ENCODE assay signal across 19 mouse cellular contexts in genomic region chr6:134976628-134977027, GRCm38 (mm10). TPM values are rescaled to one million over a fixed set of nuclear protein-coding genes. Genes with fewer than 3 reads are reported as not detected.
A peak's percentile ranks its signal among the peaks of the same experiment; 100 is the strongest.
DNase-seq lines count a peak whose midpoint lies in the region; ATAC-seq lines count a peak whose summit lies in the region.
"Had no signal": no experiment of that assay in that cellular context is flagged by ENCODE, and none has a peak within 500 bp of the region (broad histone marks: within the 10 kb centered on the region; RNA-seq: fewer than 3 reads in every experiment).

No protein-coding gene starts in this region.

- peaks cover 7% of the 10 kb centered on the region for H3K4me1 ChIP-seq in forebrain, embryonic 13.5 days
- peaks cover 3% of the 10 kb centered on the region; the same call in 1 of the 2 replicates for H3K4me1 ChIP-seq in forebrain, embryonic 11.5 days (replicated peaks; ENCODE audit: control insufficient read depth, insufficient read depth, low read length)
- H3K4me1 ChIP-seq in midbrain, embryonic 13.5 days (replicated peaks): peaks cover 18% of the 10 kb centered on the region
- peaks cover 7% of the 10 kb centered on the region; the same call in 1 of the 2 replicates for H3K4me1 ChIP-seq in midbrain, embryonic 15.5 days
- peaks cover 19% of the 10 kb centered on the region for H3K4me1 ChIP-seq in limb, embryonic 10.5 days

- H3K9ac ChIP-seq in forebrain, embryonic 13.5 days: no peak overlapping the region
- H3K9ac ChIP-seq in forebrain, embryonic 11.5 days (ENCODE audit: low read length): no peak overlapping the region
- no peak overlapping the region for H3K9ac ChIP-seq in midbrain, embryonic 13.5 days (replicated peaks)
- no peak overlapping the region for H3K9ac ChIP-seq in midbrain, embryonic 15.5 days
- H3K9ac ChIP-seq: heart, embryonic 13.5 days; liver, postnatal 0 days had no signal

- H3K9me3 ChIP-seq in forebrain, embryonic 13.5 days (replicated peaks): no peaks in the 10 kb centered on the region
- H3K9me3 ChIP-seq in forebrain, embryonic 11.5 days (ENCODE audit: control insufficient read depth, low read length): no peaks in the 10 kb centered on the region
- no peaks in the 10 kb centered on the region for H3K9me3 ChIP-seq in midbrain, embryonic 13.5 days
- no peaks in the 10 kb centered on the region for H3K9me3 ChIP-seq in midbrain, embryonic 15.5 days
- no peaks in the 10 kb centered on the region for H3K9me3 ChIP-seq in limb, embryonic 10.5 days (replicated peaks)
- H3K9me3 ChIP-seq: heart, embryonic 13.5 days had no signal

- no peak for DNase-seq in forebrain, embryonic 11.5 days (ENCODE audit: low spot score)
- DNase-seq in heart, postnatal 4 days: peak; percentile 21
- DNase-seq in limb, embryonic 10.5 days (ENCODE audit: low spot score): no peak
- no peak for DNase-seq in layer of hippocampus, postnatal 10 days (ENCODE audit: low spot score in 2 of 2)
- DNase-seq: cerebellum, adult 9-11 months; gastrocnemius, postnatal 10 days; kidney, adult 2 months; kidney, postnatal 10 days; left cerebral cortex, postnatal 4 days; liver, postnatal 0 days; midbrain, embryonic 14.5 days; thymus, postnatal 14 days had no signal

- H3K36me3 ChIP-seq in forebrain, embryonic 13.5 days (ENCODE audit: poor library complexity, severe bottlenecking): no peaks in the 10 kb centered on the region
- H3K36me3 ChIP-seq in forebrain, embryonic 11.5 days (ENCODE audit: control insufficient read depth, insufficient read depth, low read length): no peaks in the 10 kb centered on the region
- H3K36me3 ChIP-seq in midbrain, embryonic 13.5 days: no peaks in the 10 kb centered on the region
- H3K36me3 ChIP-seq in midbrain, embryonic 15.5 days (replicated peaks): no peaks in the 10 kb centered on the region
- H3K36me3 ChIP-seq in limb, embryonic 10.5 days: no peaks in the 10 kb centered on the region
- H3K36me3 ChIP-seq: heart, embryonic 13.5 days had no signal

- H3K4me2 ChIP-seq in forebrain, embryonic 13.5 days: no peak overlapping the region
- no peak overlapping the region for H3K4me2 ChIP-seq in forebrain, embryonic 11.5 days (ENCODE audit: low read depth, low read length, severe bottlenecking)
- no peak overlapping the region for H3K4me2 ChIP-seq in midbrain, embryonic 13.5 days (replicated peaks)
- H3K4me2 ChIP-seq in midbrain, embryonic 15.5 days: no peak overlapping the region
- H3K4me2 ChIP-seq: heart, embryonic 13.5 days had no signal

- H3K27ac ChIP-seq in forebrain, embryonic 13.5 days: 0 out of 2 replicates have a peak overlapping the region, but pooled peaks have one; percentile 4
- H3K27ac ChIP-seq in forebrain, embryonic 11.5 days (ENCODE audit: low read depth, low read length): no peak overlapping the region
- H3K27ac ChIP-seq in midbrain, embryonic 13.5 days: no peak overlapping the region
- H3K27ac ChIP-seq in midbrain, embryonic 15.5 days: no peak overlapping the region
- no peak overlapping the region for H3K27ac ChIP-seq in limb, embryonic 10.5 days
- H3K27ac ChIP-seq: heart, embryonic 13.5 days; layer of hippocampus, adult 2 months had no signal

- H3K4me3 ChIP-seq in forebrain, embryonic 13.5 days: no peak overlapping the region
- H3K4me3 ChIP-seq in forebrain, embryonic 11.5 days (ENCODE audit: low read depth, low read length): no peak overlapping the region
- no peak overlapping the region for H3K4me3 ChIP-seq in midbrain, embryonic 13.5 days (replicated peaks)
- no peak overlapping the region for H3K4me3 ChIP-seq in midbrain, embryonic 15.5 days
- no peak overlapping the region for H3K4me3 ChIP-seq in limb, embryonic 10.5 days
- H3K4me3 ChIP-seq: heart, embryonic 13.5 days; layer of hippocampus, adult 2 months; myocyte had no signal

- peak; percentile 75 for ATAC-seq in forebrain, embryonic 13.5 days
- no peak for ATAC-seq in forebrain, embryonic 11.5 days (replicated peaks; ENCODE audit: low FRiP score)
- ATAC-seq in midbrain, embryonic 13.5 days: peak; percentile 19; the same call in 1 of the 2 replicates
- ATAC-seq in midbrain, embryonic 15.5 days (replicated peaks): no peak
- ATAC-seq: CD4-positive, CD25-positive, alpha-beta regulatory T cell, adult 4 months; liver, postnatal 0 days had no signal

- WGBS in forebrain, embryonic 13.5 days: 36% methylated on average over 6 of the region's 6 CpGs
- 69% methylated on average over 6 of the region's 6 CpGs for WGBS in forebrain, embryonic 11.5 days
- WGBS in midbrain, embryonic 13.5 days: 64% methylated on average over 6 of the region's 6 CpGs
- WGBS in midbrain, embryonic 15.5 days: 45% methylated on average over 6 of the region's 6 CpGs
- WGBS in limb, embryonic 10.5 days: 66% methylated on average over 6 of the region's 6 CpGs

- H3K27me3 ChIP-seq in forebrain, embryonic 13.5 days: no peaks in the 10 kb centered on the region
- no peaks in the 10 kb centered on the region; the same call in 1 of the 2 replicates for H3K27me3 ChIP-seq in forebrain, embryonic 11.5 days (ENCODE audit: control insufficient read depth, insufficient read depth, low read length)
- H3K27me3 ChIP-seq in midbrain, embryonic 13.5 days: no peaks in the 10 kb centered on the region
- no peaks in the 10 kb centered on the region for H3K27me3 ChIP-seq in midbrain, embryonic 15.5 days (replicated peaks)
- no peaks in the 10 kb centered on the region for H3K27me3 ChIP-seq in limb, embryonic 10.5 days (ENCODE audit: low read depth, poor library complexity, severe bottlenecking)
- H3K27me3 ChIP-seq: heart, embryonic 13.5 days had no signal

RNA-seq across cellular contexts. Expression of gene Apold1, which starts 4.9 kb away (rescaled TPM):
- 3.5 and 3.6 TPM in 2 replicates for polyA plus RNA-seq in forebrain, embryonic 13.5 days (2015; fragmentation: Nextera tagmentation; extraction: Ambion mirVana)
- 3.0 and 3.1 TPM in 2 replicates for polyA plus RNA-seq in forebrain, embryonic 11.5 days (2014; fragmentation: Nextera tagmentation; extraction: Ambion mirVana)
- 3.0 and 3.7 TPM in 2 replicates for polyA plus RNA-seq in midbrain, embryonic 13.5 days (2015; fragmentation: Nextera tagmentation; extraction: Ambion mirVana)
- polyA plus RNA-seq in midbrain, embryonic 15.5 days (2015; fragmentation: Nextera tagmentation; extraction: Ambion mirVana): 3.9 and 4.4 TPM in 2 replicates
- total RNA-seq in heart, postnatal 4 days (2021): 10 to 100 TPM; 29.5 to 36.8 TPM
- polyA plus RNA-seq in limb, embryonic 10.5 days (2016; fragmentation: Nextera tagmentation; extraction: Ambion mirVana): 2.4 and 3.1 TPM in 2 replicates
- 1 to 10 TPM; 4.0 to 4.8 TPM for total RNA-seq in layer of hippocampus, postnatal 10 days (2021)

RNA-seq across cellular contexts. Expression of gene Ddx47, which starts 34.8 kb away (rescaled TPM):
- 93.9 and 101 TPM in 2 replicates for polyA plus RNA-seq in forebrain, embryonic 13.5 days (2015; fragmentation: Nextera tagmentation; extraction: Ambion mirVana)
- polyA plus RNA-seq in forebrain, embryonic 11.5 days (2014; fragmentation: Nextera tagmentation; extraction: Ambion mirVana): 105 and 107 TPM in 2 replicates
- 87.6 TPM in 2 replicates for polyA plus RNA-seq in midbrain, embryonic 13.5 days (2015; fragmentation: Nextera tagmentation; extraction: Ambion mirVana)
- polyA plus RNA-seq in midbrain, embryonic 15.5 days (2015; fragmentation: Nextera tagmentation; extraction: Ambion mirVana): 76.2 and 77.9 TPM in 2 replicates
- total RNA-seq in heart, postnatal 4 days (2021): 10 to 100 TPM; 42.2 to 44.1 TPM
- polyA plus RNA-seq in limb, embryonic 10.5 days (2016; fragmentation: Nextera tagmentation; extraction: Ambion mirVana): 129 and 134 TPM in 2 replicates
- 10 to 100 TPM; 52.4 to 55.2 TPM for total RNA-seq in layer of hippocampus, postnatal 10 days (2021)

RNA-seq across cellular contexts. Expression of gene Cdkn1b, which starts 56.4 kb away (rescaled TPM):
- 48.8 and 58.5 TPM in 2 replicates for polyA plus RNA-seq in forebrain, embryonic 13.5 days (2015; fragmentation: Nextera tagmentation; extraction: Ambion mirVana)
- 26.2 and 27.3 TPM in 2 replicates for polyA plus RNA-seq in forebrain, embryonic 11.5 days (2014; fragmentation: Nextera tagmentation; extraction: Ambion mirVana)
- polyA plus RNA-seq in midbrain, embryonic 13.5 days (2015; fragmentation: Nextera tagmentation; extraction: Ambion mirVana): 33.8 and 35.1 TPM in 2 replicates
- 24.4 and 25.3 TPM in 2 replicates for polyA plus RNA-seq in midbrain, embryonic 15.5 days (2015; fragmentation: Nextera tagmentation; extraction: Ambion mirVana)
- total RNA-seq in heart, postnatal 4 days (2021): 10 to 100 TPM; 46.1 to 47.7 TPM
- 8.4 and 10.3 TPM in 2 replicates for polyA plus RNA-seq in limb, embryonic 10.5 days (2016; fragmentation: Nextera tagmentation; extraction: Ambion mirVana)
- total RNA-seq in layer of hippocampus, postnatal 10 days (2021): 10 to 100 TPM; 54.2 to 58.4 TPM

Comparison
In these comparisons a context has a peak if more than half of its experiments do, and no peak if none do; other contexts are left out.
1. ATAC-seq: peak in forebrain, embryonic 13.5 days (single experiment) and midbrain, embryonic 13.5 days (single experiment); none in forebrain, embryonic 11.5 days (single experiment) and midbrain, embryonic 15.5 days (single experiment).